Mouse (Mus musculus) left cerebral cortex, postnatal 4 days (tissue): ENCODE results near the gene Lif. TPM values are rescaled to one million over a fixed set of nuclear protein-coding genes. Genes with fewer than 3 reads are reported as not detected.

Source experiments
- DNase-seq: peaks from one replicate; pipeline ENCODE4 v3.0.0-alpha.2; 2022
- intact Hi-C: fragments of 180-260 bp; cut with DNase I; formaldehyde crosslinking; loops from one replicate; pipeline ENCODE4 v1.15.1; 2025
- total RNA-seq, 2 experiments: library from RNA; stranded (reverse); gene quantifications; 2 replicates each; pipeline ENCODE4 v1.2.3; 2021

Lif gene
- total RNA-seq, 2 experiments from 2014 or later = 0.08 TPM

DNA sequence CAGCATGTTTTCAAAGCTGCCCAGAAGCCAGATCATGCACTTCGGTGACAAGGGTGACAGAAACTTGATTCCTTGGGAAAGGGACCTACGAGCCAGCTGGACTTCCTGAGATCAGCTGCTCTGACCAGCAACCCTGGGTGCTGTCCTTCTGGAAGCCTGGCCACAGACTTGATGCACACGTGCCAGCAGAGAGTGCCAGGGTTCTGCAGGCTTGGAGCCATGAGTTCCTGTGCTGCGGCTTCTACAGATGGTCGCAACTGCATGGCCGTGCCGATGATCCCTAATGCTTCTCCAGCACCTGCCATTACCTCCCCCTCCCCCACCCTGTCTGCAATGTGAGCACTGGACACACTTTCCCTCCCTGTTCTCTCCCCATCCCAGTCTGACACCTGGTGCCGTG lies 28.9 kb upstream of the Lif start:
- intact Hi-C loops = no loop called here
- DNase-seq = peak; percentile 93

DNA sequence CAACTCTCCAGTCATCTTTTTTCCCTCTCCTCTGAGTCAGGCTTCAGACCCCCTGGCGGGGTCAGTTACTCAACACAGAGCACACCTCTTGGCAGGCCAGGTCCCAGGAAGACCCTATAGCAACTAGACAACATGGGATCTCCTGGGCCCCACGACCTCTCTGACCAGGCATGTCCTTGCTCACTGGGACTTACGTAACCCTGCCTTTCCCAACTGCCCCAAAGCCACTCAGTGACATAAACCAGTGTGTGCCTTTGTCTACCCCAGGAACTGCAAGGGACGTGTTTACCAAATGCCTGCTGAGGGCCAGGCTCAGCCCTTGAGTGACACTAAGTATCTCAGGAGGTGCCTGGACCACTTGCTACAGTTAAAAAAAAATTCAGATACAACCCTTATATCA lies 27.5 kb upstream of the Lif start:
- intact Hi-C loops = no loop called here

DNA sequence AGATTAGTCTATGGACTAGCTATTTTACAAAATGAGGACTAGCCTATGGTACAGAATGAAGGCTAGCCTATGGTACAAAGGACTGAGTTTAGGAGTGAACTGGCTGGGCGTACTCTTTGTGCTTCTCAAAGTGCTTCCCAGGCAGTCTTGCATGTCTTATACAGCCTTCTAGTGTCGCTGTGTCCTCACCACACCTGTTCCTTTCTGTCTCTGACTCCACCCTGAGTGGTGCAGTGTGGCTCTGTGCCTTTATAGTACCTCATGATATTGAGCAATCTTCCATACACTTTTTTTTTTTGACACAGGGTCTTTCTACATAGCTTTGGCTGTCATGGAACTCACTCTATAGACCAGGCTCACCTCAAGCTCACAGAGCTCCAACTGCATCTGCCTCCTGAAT lies 25.9 kb upstream of the Lif start:
- intact Hi-C loops = no loop called here
- DNase-seq = no peak

More for the DNA sequence above, 27.5 kb upstream of the Lif start:
- no peak for DNase-seq

DNA sequence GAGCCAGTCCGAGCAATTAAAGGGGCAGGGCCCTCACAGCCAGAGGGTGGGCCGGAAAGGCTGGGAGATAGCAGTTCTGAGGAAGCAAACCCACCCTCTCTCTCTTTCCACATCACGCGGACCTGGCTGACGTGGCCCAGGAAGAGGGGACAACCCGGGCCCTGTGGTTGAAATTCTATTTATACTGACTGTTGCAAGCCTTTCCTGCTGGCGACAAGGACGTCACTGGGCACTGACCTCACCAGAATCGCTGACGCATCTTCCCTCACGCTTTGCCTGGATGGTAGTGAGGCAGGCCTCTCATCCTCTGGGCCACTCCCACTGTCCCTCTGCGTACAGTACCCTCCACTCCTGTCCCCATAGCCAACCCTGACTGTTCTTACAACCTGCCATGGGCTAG lies 24.7 kb upstream of the Lif start:
- intact Hi-C loops = no loop called here
- no peak for DNase-seq

DNA sequence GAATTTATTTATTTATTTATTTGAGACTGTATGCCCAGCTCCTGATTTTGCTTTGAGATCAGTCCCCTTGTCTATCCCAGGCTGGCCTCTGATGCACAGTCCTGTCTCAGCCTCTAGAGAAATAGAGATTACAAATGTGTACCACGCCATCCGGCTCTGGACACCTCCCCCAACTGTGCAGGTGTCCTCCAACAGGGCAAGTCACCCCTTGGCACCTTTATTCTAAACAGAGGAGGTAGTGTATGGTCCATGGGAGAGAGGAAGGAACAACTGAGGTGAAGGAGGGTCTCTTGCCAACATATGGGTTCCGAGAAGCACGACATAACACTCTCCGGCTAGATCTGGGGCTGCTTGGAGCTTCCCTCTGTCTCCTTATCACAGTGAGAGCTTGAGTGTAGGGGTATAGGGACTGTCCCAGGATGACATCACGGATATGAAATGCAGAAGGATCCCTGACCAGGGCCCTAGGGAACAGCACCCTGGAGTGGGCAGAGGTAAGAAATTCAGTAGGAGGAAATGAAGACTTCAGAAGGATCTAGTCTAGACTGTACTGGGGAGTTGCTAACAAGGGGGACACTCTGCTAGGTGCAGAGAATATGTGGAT lies 22.2 kb upstream of the Lif start:
- no peak for DNase-seq
- intact Hi-C loops = no loop called here

DNA sequence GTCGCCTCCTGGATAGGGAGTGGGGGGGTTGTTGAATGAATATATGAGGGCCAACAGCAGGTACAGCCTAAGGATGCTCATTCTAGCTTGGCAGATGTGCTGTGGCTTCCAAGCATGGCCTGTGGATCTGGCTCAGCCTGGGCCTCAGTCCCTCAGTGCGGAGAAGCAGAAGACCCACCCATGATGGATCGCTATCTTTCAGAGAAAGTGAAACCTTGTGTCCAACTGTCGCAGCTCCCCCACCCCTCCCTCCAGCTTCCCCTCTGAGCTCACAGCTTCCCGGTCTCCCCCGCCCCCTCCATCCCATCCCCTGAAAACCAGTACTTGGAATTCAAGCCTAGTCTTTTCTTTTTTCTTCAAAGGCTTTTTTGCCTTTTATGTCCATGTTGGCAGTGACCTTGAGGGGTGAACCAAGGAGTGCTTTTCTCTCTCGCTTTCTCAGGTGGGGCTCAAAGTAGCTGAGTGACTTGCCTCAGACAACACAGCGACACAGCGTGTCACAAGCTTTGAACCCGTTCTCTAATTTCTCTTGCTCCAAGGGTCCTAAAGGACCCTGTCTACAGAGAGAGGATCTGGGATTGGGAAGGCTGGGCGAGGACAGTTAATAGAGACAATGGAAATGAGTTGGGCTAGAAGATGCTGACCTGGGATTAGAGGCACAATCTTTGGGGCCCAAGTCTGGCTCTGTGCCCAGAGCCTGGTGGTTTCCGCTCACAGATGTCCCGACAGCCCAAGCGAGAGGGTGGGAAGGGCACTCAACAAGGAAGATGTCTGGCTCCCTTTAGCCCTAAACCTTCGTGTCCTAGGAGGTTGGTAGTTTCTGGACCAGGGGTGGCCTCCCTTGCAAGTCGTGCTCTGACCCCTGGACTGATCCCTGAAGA lies 21.5 kb upstream of the Lif start, which contains the start of gene Osm:
Osm (plus strand) TSS at position 756 of the 881 bp plus-strand sequence.
- intact Hi-C loops = no loop called here
- no peak for DNase-seq

DNA sequence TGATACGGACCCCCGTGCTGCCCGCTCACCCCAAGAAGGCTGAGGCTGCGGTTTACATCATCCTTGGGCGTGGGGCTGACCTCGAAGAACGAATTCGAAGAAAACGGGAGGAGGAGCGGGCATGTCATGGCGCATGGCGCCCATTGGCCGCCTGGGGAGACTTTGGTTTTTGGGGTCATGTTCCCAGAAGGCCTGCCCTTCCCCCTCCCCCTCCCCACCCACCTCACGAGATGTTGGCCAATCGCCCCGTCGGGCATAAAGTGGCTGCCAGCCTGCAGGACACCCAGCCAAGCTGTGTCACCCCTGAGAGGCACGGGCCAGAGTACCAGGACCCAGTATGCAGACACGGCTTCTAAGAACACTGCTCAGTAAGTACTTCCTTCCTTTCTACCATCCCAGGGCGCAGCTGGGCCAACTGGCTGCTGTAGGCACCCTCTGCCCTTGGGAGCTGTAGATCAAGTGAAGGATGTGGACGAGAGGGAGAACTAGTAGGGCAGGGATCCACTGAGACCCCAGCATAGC lies 20.8 kb upstream of the Lif start:
- intact Hi-C loops = no loop called here
- DNase-seq = no peak

DNA sequence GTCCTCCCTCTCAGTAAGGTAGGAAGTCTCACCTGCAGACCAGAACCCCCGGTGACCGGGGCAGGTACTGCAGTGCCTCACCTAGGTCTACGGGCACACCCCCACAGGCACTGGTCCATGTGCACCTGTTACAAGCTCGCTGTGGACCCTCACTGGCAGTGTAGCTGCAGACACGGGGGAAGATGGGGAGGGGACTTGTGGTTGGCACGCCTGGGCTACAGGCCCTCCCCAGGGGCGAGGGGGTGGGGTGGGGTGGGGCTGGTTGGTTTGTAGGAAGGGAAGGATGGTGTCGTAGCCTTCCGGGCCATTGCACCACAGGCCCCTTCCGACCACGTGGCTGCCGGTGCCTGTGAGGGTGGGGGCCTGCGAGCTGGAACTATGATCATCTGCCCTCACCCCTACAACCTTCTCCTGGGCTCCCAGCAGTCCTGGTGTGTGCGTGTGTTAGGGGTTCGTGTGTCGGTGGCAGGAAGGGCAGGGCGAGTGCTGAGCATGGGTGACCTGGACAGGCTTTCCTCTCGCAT lies 19.9 kb upstream of the Lif start:
- intact Hi-C loops = no loop called here
- no peak for DNase-seq

DNA sequence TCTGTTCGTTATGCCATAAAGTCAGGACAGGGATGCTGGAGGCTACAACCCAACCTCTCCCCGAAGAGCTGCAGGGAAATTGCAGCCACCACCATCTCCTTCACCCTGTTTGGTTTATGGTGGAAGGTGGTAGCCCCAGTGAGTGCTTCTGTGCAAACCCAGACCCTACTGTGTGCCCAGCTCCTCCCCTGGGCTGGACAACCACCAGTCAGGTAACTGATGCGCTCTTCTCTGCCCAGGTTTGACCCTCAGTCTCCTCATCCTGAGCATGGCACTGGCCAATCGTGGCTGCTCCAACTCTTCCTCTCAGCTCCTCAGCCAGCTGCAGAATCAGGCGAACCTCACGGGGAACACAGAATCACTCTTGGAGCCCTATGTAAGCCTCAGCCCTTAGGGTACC lies 19.2 kb upstream of the Lif start:
- intact Hi-C loops = no loop called here
- DNase-seq = no peak

DNA sequence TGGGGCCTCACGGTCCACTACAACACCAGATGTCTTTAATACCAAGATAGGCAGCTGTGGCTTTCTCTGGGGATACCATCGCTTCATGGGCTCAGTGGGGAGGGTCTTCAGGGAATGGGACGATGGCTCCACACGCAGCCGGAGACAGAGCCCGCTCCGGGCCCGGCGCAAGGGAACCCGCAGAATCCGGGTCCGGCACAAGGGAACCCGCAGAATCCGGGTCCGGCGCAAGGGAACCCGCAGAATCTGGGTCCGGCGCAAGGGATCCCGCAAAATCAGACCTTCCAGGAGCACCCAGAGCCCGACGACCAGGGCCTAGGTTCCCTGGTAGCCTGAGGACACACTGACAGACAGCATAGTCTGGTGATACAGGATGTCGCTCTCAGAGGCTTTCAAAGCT lies 17.7 kb upstream of the Lif start:
- intact Hi-C loops = no loop called here
- DNase-seq = no peak

DNA sequence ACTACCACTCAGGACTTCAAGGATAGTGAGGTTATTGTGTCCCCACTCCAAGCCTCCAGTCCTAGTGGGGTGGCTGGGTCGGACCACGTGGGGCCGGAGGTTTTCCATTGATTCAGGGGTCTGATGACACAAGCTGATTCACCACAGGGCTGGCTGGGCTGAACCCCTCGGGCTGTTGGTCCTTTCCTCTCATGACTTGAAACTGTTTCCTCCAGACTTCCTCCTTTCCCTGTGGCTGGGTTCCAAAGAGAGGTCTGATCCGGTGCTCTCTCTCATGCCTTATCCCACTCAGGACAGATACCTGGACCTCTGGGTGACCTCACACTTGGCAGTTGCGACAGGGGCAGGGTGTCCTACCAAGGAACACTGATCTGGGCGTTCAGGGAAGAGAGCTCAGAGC lies 17.2 kb upstream of the Lif start:
- intact Hi-C loops = no loop called here
- no peak for DNase-seq

DNA sequence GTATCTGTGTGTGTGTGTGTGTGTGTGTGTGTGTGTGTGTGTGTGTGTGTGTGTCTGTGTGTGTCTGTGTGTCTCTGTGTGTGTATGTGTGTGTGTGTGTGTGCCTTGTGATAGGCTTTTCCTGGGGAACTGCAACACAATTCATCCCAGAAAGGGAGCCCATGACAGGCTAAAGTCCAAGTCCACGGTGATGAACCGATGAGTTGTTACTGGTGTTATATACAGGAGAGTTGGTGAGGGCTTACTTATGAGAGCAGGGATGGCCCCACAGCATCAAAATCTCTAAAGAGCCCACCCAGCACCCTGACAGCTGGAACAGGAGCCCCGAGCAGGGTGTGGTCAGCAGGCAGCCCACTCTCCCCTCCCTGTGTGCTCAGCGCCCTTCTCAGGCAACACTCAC lies 16.2 kb upstream of the Lif start:
- intact Hi-C loops = no loop called here
- no peak for DNase-seq

DNA sequence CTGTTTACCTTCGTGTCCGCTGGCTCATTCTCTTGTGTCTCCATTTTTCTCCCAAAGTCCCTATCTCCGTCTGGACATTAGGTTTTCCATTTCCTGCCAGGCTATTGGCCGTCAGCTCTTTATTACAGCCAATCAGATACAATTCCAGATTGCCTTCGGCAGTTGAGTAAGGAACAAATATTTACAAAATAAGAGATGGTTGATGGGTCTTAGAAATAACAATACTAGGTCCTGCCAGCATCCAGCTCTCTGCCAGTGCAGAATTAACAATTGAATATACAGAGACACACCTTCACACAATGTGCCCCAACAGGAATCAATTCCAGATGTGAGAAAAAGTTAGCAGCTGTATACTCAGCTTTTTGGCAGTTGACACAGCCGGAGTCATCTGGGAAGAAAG lies 11.2 kb upstream of the Lif start:
- intact Hi-C loops = no loop called here
- no peak for DNase-seq

DNA sequence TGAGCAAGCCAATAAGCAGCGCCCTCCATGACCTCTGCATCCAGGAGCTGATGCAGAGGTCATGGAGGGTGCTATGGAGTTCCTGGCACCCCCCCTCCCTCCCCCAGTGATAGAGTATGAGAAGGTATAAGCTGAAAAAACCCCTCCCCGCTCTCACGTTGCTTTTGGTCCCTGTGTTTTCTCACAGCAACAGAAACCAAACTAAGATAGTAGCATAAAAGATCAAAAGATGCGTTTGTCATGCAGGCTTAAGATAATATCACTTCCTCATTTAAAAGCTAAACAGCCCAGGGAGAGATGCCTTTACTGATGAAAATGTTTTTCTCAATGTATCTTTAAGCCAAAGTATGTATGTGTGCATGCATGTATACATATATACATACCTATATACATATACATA lies 10.7 kb upstream of the Lif start:
- intact Hi-C loops = no loop called here

DNA sequence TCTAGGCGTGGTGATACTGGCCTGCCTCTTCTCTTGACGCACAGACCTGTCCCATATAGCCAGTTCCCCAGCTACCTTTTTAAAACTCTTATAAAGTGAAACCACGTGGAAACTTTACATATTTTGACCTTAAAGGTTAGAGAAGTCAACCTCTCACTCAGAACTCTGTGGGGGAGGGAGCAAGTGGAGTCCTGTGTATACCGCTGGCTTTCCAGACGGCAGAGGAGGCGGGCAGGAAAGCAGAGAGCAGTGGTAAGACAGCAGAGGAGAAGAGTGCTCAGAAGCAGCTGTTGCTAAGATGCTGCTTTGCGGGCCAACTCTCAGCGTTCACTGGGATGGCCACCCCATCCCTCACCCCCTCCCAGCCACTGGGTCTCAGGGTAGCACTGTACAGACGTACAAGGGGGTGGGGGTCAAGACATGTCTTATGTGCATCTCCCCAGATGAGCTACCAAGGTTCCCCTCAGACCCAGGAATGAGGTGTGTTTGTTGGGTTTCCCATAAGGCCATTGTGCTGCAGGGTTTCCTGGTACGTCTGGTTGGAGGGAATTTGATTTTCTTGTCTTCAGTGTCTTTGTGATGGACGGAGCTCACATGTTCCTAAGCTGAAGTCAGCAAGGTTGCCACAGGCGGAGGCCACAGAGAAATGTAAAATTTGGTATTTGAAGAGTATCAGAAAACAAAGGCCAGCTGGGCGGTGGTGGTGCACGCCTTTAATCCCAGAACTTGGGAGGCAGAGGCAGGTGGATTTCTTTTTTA lies 10.0 kb upstream of the Lif start:
- no peak for DNase-seq
- intact Hi-C loops = no loop called here

More for the DNA sequence above, 10.7 kb upstream of the Lif start:
- no peak for DNase-seq

DNA sequence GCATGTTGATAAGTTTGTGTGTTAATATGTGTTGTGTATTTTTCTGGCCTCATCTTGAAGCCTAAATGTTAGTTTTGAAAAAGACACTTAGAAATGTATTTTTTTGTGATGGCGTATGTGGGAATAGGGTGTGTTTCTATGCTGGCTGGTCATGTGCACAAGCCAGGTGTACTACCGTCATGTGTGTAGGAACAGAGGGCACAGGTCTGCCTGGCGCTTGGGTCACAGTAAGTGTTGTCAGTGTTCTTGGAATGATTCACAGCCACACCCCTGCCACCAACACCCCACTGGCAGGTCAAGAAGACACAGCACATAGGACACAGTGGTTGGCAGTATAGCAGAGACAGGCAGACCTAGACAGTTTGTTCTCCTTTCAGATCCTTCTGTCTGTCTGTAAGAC lies 8.2 kb upstream of the Lif start:
- DNase-seq = no peak
- intact Hi-C loops = no loop called here

DNA sequence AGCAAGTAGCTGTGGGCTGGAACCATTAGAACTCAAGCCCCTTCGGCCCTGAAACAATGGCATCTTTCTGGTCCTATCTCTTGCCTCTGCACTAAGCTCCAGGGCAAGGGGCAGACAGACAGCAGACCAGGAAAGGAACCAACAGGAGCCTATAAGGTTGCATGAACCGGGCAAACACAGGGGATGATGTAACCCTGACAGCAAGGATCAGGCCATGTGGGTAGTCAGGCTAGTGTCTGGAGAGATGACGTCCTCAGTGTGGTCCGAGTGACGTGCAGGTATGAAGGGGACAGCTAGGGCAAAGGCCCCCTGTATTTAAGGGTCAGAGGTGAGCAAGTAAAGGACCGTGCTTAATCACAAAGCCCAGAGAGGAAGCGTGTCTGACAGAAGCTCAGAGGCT lies 7.1 kb upstream of the Lif start:
- no peak for DNase-seq
- intact Hi-C loops = no loop called here

DNA sequence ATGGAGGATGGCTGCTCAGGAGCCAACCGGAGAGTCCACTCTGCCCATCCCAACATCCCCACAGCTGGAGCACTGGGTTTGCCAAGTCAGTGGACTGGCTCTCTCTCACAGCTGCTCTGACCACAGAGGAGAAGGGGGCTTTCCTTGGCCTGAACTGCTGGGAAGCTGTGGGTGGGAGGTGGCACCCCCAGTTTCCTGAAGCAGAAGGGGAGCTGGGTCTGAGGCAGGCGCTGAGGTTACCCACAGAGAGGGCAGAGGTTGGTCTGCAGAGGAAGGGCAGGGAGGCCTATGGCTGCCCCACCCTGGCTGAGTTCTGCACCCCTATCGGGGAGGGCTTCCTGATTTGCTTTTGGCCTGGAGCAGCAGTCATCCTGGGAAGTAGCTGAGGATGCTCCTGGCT lies 6.0 kb upstream of the Lif start:
- DNase-seq = no peak
- intact Hi-C loops = no loop called here

DNA sequence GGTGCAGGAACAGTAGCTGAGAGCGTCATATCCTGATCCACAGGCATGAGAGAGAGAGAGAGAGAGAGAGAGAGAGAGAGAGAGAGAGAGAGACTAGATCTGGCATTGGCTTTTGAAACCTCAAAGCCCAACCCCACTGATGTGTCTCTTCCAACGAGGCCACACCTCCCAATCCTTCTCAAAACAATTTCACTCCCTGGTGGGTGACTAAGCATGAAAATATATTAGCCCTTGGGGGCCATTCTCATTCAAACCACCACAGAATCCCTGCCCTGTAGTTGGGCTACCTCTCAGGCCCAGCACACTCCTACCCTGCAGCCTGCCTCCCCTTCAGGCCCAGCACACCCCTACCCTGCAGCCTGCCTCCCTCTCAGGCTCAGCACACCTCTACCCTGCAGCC lies 4.5 kb upstream of the Lif start:
- no peak for DNase-seq
- intact Hi-C loops = no loop called here

DNA sequence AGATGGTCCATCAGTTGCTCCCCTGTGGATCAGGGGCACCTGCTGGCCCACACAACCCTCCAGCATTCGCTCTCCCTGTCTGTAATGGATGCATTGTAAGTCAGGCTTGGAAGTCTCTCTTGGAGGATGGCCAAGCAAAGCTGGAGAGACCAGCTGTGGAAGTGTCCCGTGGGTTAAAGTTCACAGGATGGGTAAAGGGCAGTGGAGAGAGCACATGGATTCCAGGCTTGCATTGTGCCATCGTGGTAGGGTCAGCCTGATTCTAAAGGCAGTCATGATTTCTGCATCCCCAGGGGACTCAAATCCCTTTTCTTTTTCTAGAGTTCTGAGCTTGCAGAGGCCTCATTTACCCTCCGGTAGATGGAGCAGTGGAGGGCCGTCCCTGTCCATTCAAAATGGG lies 399 bp downstream of the Lif start:
- intact Hi-C loops = loop anchor here (2.0 kb wide), 1 partner anchor 165 kb away; no protein-coding TSS in a partner anchor
- no peak for DNase-seq

DNA sequence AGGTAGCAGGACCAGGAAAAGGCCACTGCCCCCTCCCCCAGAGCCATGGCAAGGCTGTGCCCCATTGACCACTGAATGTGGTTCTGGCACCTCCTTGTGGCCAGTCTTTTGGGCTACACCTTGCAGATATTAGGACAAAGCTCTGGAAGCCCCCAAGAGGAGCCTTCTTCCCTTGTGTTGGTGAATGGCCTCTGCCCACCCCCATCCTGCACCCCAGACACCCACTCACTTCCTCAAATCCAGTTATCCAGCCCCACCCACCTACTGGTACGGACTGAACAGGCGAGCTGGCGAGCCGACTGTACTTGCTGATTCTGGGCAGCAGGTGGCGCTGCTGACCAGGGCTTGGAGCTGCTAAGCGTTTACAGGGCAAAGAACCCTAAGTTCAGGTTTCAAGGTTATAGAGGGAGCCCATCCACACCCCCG lies 1.3 kb downstream of the Lif start:
- DNase-seq = peak; percentile 79
- intact Hi-C loops = loop anchor here (2.0 kb wide), 1 partner anchor 164 kb away; no protein-coding TSS in a partner anchor
